Mouse (Mus musculus): Measurements from ENCODE around the gene Wrb. TPM values are rescaled to one million over a fixed set of nuclear protein-coding genes. Genes with fewer than 3 reads are reported as not detected.
"Not testable (repeated sequence)": the region's sequence is repeated elsewhere in the genome, so short reads cannot be mapped to it uniquely, and the experiment has no call there.

Gene Wrb
- polyA plus RNA-seq, 1 experiment from 2014 or later, result 36.9 TPM

DNA sequence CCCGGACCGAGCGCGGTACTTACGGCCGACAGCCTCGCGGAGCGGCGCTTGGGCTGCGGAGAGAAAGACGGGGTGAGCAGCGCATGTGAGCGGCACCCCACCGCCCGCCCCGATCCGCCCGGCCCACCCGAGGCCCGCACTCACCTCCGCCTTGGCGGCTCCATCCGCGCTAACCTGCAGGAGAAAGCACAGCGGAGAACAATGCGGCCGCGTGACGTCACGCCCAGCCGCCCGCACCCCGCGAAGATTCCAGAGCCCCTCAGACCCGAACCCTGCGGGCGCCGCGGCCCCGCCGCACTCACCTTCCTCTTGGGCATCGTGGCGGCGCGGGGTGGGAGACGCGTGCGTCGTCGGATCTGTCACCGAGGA, 17.9 kb upstream of the Wrb start:
- in situ Hi-C loops (cut with MboI; ENCODE audit: low pct_unique_long_range_greater_than_20kb), result no loop called here
- ChIA-PET CTCF (no interaction called here), POLR2A (no interaction called here)
- DNase-seq (ENCODE audit: low read depth, low spot score), result no peak
- TF ChIP-seq CTCF (IDR thresholded peaks at IDR 0.05), result no peak
- H3K27me3 ChIP-seq, result no peaks in the 10 kb centered on the region
- ATAC-seq, result peak; percentile 6

GRCm38 (mm10) chr16:96127657-96128344, 17.4 kb upstream of the Wrb start, which contains the start of gene Hmgn1:
Gene Hmgn1 (minus strand): TSS chr16:96127729.
- in situ Hi-C loops (cut with MboI; ENCODE audit: low pct_unique_long_range_greater_than_20kb), result no loop called here
- no peaks in the 10 kb centered on the region for H3K27me3 ChIP-seq
- DNase-seq (ENCODE audit: low read depth, low spot score) (peak; percentile 89), ATAC-seq (peak; percentile 93)
- TF ChIP-seq CTCF (IDR thresholded peaks at IDR 0.05), result no peak
- ChIA-PET POLR2A (interaction anchor here (0.6 kb wide), 1 partner anchor 39 kb away, joined by 3 read pairs; no protein-coding TSS in a partner anchor), CTCF (no interaction called here)

DNA sequence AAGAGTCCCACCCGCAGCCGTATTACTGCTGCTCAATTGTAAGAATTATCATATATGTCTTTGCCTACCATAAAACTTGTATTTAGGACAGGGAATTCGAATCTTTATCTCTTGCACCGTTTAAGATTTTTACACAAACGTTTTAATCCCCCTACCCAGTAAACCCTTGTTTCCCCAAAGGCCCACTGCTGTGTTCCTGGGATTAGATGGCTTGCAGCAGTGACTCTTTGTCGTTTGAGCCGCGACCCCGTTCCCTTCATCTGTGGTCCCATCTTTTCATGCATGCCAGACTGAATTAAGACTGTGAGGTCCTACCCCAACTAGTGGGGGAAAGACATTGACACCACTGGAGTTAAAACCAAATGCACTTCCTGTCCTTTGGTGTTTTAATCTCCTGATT, 16.7 kb upstream of the Wrb start:
- no peak for DNase-seq (ENCODE audit: low read depth, low spot score)
- CTCF ChIA-PET, result no interaction called here

GRCm38 (mm10) chr16:96144748-96145109, 478 bp upstream of the Wrb start:
- POLR2A ChIA-PET, result interaction anchor here (1.2 to 1.7 kb wide), 2 partner anchors 47 to 62 kb away, joined by 4 to 5 read pairs; partner anchors contain the start of genes Brwd1 and Lca5l

More for the DNA sequence above, 16.7 kb upstream of the Wrb start:
- H3K27me3 ChIP-seq, result no peaks in the 10 kb centered on the region
- in situ Hi-C loops (cut with MboI; ENCODE audit: low pct_unique_long_range_greater_than_20kb), result no loop called here
- TF ChIP-seq CTCF (IDR thresholded peaks at IDR 0.05), result no peak
- POLR2A ChIA-PET, result interaction anchor here (0.6 kb wide), 1 partner anchor 40 kb away, joined by 3 read pairs; no protein-coding TSS in a partner anchor
- ATAC-seq, result no peak

GRCm38 (mm10) chr16:96145814-96146213, 607 bp downstream of the Wrb start:
- POLR2A ChIA-PET, result no interaction called here
- CTCF ChIA-PET, result interaction anchor here (0.7 kb wide), 1 partner anchor 147 kb away, joined by 3 read pairs; no protein-coding TSS in a partner anchor
- DNase-seq (ENCODE audit: low read depth, low spot score) (no peak), ATAC-seq (no peak)
- no peaks in the 10 kb centered on the region for H3K27me3 ChIP-seq
- in situ Hi-C loops (cut with MboI; ENCODE audit: low pct_unique_long_range_greater_than_20kb), result no loop called here
- TF ChIP-seq CTCF (IDR thresholded peaks at IDR 0.05), result no peak

More at GRCm38 (mm10) chr16:96144748-96145109, 478 bp upstream of the Wrb start:
- H3K27me3 ChIP-seq; ATAC-seq; in situ Hi-C loops (cut with MboI; ENCODE audit: low pct_unique_long_range_greater_than_20kb); CTCF ChIA-PET; DNase-seq (ENCODE audit: low read depth, low spot score): not testable (repeated sequence)

GRCm38 (mm10) chr16:96148834-96149233, 3.6 kb downstream of the Wrb start:
- CTCF ChIA-PET, result interaction anchor here (0.8 to 1.7 kb wide), 2 partner anchors 23 to 103 kb away, joined by 4 to 5 read pairs; no protein-coding TSS in a partner anchor
- DNase-seq (ENCODE audit: low read depth, low spot score) (no peak), ATAC-seq (peak; percentile 25)
- no peak for TF ChIP-seq CTCF (IDR thresholded peaks at IDR 0.05)
- in situ Hi-C loops (cut with MboI; ENCODE audit: low pct_unique_long_range_greater_than_20kb), result no loop called here
- no peaks in the 10 kb centered on the region for H3K27me3 ChIP-seq
- POLR2A ChIA-PET, result no interaction called here

DNA sequence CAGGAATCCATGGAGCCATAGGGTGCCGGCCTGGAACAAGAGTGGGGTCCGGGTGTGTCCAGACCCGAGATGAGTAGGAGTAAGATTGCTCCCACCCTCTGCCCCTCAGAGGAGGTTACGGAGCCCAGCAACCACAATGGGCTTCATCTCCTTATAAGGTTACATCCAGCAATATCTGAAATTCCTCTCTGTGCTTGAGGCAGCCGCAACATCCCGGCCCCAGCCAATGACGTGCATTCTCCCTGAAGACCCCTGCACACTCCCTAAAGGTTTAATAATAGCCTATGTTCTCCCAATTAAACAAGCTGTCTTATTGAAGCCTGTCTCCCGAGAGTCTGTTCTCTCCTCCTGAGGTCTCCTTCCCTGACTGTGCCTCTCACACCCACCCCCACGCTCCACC, 4.1 kb downstream of the Wrb start:
- DNase-seq (ENCODE audit: low read depth, low spot score) (no peak), ATAC-seq (no peak)
- ChIA-PET POLR2A (interaction anchor here (0.6 kb wide), 1 partner anchor 433 kb away, joined by 3 read pairs; no protein-coding TSS in a partner anchor), CTCF (interaction anchor here (0.8 to 1.7 kb wide), 4 partner anchors 23 to 120 kb away, joined by 3 to 5 read pairs (median 4); no protein-coding TSS in a partner anchor)
- no peak for TF ChIP-seq CTCF (IDR thresholded peaks at IDR 0.05)
- in situ Hi-C loops (cut with MboI; ENCODE audit: low pct_unique_long_range_greater_than_20kb), result no loop called here
- H3K27me3 ChIP-seq, result no peaks in the 10 kb centered on the region

DNA sequence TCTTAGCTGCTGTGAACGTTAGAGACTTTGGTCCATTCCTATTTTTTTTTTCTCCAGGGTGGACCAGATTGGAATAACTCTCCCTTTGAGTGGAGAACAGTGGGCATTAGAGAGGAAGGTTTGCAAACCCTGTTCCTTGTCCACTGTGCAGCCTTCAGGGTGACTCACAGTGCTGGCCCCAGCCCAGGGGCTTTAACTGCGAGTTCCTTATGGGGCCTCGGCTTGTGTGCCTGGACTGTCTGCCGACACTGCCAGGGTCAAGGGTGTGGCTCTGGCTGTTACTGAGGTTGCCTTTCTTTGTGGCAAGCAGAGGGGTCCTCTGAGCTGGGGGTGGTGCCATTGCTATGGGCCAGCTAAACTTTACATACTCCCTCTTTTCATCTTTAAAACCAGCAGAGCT, 5.8 kb downstream of the Wrb start:
- ChIA-PET POLR2A (no interaction called here), CTCF (interaction anchor here (0.7 to 1.6 kb wide), 4 partner anchors 10 to 160 kb away, joined by 3 to 5 read pairs (median 4); partner anchors contain the start of gene Psmg1)
- DNase-seq (ENCODE audit: low read depth, low spot score), result no peak
- TF ChIP-seq CTCF (IDR thresholded peaks at IDR 0.05), result no peak
- no peaks in the 10 kb centered on the region for H3K27me3 ChIP-seq
- ATAC-seq, result peak; percentile 40
- in situ Hi-C loops (cut with MboI; ENCODE audit: low pct_unique_long_range_greater_than_20kb), result no loop called here

- no peak for TF ChIP-seq CTCF (IDR thresholded peaks at IDR 0.05)
- DNase-seq (ENCODE audit: low read depth, low spot score), result no peak
- ChIA-PET CTCF (interaction anchor here (0.6 to 1.6 kb wide), 7 partner anchors 10 to 193 kb away, joined by 3 to 5 read pairs (median 3); partner anchors contain the start of gene Psmg1), POLR2A (no interaction called here)
- in situ Hi-C loops (cut with MboI; ENCODE audit: low pct_unique_long_range_greater_than_20kb), result no loop called here
- ATAC-seq, result peak; percentile 45
- H3K27me3 ChIP-seq, result no peaks in the 10 kb centered on the region
Observed at GRCm38 (mm10) chr16:96151551-96151950, 6.3 kb downstream of the Wrb start.

DNA sequence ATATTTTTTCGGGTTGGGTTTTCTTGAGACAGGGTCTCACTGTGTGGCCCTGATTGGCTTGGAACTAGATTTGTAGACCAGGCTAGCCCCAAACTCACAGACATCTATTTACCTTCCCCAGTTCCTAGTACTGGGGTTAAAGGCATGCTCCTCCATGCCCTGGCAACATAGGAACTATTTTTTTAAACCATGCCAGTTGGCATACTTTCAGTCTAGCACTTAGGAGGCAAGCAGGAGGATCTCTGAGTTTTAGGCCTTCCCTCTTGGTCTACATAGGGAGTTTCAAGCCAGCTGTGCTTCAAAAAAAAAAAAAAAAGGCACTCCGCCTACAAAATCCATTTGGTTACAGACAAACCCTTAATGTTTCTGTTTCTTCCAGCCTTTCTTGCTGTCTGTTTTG, 9.3 kb downstream of the Wrb start:
- DNase-seq (ENCODE audit: low read depth, low spot score) (no peak), ATAC-seq (no peak)
- POLR2A ChIA-PET, result no interaction called here
- no peaks in the 10 kb centered on the region for H3K27me3 ChIP-seq
- CTCF ChIA-PET, result no interaction called here
- TF ChIP-seq CTCF (IDR thresholded peaks at IDR 0.05), result no peak
- in situ Hi-C loops (cut with MboI; ENCODE audit: low pct_unique_long_range_greater_than_20kb), result no loop called here

- ChIA-PET POLR2A (no interaction called here), CTCF (no interaction called here)
- no peak for TF ChIP-seq CTCF (IDR thresholded peaks at IDR 0.05)
- no peaks in the 10 kb centered on the region for H3K27me3 ChIP-seq
- in situ Hi-C loops (cut with MboI; ENCODE audit: low pct_unique_long_range_greater_than_20kb), result no loop called here
- ATAC-seq (no peak), DNase-seq (ENCODE audit: low read depth, low spot score) (no peak)
Observed at GRCm38 (mm10) chr16:96156019-96156418, 10.8 kb downstream of the Wrb start.
